Mouse (Mus musculus) fibroblast of lung, adult 2 months (primary cell): ENCODE results near the gene Atp9a.

Experiments
- DNase-seq: peaks from one replicate; pipeline ENCODE4 v3.0.0-alpha.2; 2011; ENCODE audit warnings: low read depth

The Atp9a gene

DNA sequence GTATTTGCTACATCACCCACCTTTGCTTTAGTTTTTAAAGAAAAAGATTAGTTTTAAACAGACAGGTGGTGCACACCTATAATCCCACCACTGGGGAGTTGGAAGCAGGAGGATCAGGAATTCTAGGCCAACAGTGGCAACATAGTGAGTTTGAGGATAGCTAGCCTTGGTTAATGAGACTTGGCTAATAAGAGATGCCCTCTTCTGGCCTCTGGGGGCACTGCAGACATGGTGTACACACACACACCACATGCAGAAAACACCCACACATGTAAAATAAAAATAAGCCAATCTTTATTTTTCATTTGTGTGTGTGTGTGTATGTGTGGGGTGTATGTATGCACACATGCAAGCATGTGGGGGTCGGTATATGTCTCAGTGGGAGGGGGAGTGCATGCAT is 3.4 kb downstream of the Atp9a start:
- DNase-seq: no peak

DNA sequence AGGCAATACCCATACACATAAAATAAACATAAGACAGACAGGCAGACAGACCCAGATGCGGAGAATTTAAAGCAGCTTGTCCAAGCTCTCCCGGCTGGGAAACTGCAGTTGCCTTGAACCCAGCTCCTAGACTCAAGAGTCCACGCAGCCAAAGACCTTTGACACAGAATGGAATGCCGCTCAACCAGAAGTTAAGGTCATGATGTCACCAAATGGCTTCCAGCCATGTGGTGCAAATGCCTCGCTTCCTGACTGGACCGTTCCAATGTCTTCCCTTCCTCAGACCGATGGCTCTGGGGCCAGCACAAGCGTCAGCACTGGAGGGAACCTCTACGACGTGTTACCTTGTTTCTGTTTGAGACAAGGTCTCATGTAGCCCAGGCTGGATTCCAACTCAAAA is 4.3 kb downstream of the Atp9a start:
- no peak for DNase-seq

DNA sequence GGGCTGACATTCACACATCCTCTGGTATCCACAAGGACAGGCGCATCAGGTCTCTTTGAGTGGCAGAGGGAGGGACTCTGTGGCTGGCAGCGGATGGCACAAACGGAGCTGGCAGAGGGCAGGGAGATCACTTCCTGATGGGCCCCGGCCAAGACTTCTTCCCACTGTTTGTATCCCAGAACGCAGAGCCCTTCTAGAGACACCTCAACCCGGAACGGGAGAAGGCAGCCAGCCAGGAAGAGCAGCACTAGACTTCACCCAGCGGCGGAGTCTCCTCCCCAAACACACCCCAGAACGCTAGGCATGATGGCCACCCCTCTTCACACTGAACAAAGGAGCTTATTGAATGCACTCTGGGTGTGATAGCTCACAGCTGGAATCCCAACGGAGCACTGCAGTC is 8.2 kb downstream of the Atp9a start:
- no peak for DNase-seq

DNA sequence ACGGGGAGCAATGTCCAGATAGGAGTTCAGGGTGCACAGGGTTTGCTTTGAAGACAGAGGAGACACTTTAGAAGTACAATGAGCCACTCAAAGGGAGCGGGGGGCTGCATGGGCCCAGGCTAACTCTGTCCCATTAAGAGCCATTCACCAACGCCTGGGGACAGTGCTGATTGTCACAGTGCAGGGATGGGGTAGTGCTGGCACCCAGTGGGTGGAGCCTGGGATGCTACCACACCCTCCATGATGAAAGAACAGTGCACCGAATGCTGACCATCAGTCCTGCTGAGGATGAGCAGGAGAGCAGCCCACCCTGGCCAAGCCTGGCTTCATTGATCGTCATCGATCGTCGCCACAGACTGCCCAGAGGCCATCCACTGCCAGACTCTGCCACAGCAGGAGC is 11.0 kb downstream of the Atp9a start:
- no peak for DNase-seq

DNA sequence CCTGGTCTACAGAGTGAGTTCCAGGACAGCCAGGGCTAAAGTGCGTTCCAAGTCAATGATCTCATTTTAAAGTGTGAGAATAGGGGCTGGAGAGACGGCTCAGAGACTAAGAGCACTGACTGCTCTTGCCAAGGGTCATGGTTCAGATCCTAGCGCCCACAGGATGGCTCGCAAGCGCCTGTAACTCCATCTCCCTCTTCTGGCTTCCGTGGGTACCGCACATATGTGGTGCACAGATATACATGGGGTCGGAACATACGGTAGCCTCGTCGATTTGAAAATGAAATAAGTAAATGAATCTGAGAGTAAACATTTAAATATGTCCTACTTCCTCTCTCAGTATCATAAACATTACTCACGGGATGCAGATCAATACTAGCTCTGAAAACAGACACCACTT is 12.5 kb downstream of the Atp9a start:
- no peak for DNase-seq

DNA sequence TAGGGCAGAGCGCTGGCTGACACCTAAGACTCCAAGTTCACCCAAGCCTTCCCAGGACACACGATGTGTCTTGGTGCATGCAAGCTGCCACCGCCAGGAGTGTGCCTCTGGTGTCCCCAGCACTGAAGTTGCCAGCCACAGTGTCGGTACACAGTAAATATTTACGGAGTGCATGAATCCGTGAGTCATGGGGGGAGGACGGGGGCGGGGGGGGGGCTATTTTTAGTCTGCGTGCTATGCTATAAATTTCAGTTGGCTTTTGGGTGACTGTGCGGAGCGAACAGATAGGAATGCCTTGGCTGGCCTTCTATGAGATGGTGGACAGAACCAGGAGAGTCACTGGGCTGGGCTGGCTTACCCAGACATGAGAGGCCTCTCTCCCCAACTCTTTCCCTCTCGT is 14.2 kb downstream of the Atp9a start:
- DNase-seq: no peak

DNA sequence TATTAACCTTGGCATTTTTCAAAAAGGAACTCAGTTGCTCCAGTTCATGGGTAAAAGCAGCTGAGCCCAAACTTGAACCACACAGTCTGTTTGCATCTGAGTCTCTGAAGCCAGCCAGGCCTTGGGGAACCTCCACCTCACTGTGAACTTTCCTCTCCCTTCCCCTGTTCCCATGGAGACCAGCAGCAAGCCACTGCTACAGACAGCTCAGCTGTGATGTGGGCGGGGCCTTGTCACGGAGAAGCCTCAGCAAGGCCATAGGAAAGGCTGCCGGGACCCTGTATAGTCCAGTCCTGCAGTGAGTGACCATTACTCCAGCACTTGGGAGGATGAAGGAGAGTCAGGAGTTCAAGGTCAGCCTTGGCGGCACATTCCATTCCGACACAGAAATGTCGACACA is 16.2 kb downstream of the Atp9a start:
- DNase-seq: no peak

DNA sequence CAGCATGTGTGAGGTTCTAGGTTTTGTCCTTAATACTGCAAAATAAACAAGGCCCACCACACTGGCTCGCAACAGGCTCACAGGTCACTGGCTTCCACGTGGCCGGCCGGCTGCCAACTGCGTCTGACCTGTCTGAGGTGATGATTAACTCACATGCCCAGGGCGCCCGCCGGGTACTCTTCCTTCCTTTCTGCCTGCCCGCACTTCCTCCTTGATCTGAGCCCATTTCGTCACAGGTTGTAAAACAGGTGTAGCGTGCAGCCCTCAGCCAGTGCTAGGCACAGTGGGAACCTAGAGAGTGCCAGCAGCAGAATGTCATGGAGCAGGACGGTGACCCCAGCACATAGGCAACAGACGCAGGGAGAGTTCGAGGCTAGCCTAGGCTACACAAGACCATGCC is 20.9 kb downstream of the Atp9a start:
- DNase-seq: no peak

DNA sequence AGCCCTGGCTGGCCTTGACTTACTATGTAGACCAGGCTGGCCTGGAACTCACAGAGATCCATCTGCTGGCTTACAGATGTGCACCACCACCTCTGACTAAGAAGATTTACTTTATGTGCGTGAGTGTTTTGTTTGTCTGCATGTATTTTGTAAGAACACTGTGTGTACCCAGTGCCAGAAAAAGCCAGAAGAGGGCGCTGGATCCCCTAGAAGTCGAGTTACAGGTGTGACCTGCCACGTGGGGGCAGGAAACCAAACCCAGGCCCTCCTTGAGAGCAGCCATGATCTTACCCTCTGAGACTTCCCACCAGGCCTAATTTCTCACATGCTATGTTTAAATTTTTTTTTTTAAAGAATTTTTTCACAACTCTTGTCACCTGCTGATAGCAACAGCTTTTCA is 22.5 kb downstream of the Atp9a start:
- DNase-seq: no peak

DNA sequence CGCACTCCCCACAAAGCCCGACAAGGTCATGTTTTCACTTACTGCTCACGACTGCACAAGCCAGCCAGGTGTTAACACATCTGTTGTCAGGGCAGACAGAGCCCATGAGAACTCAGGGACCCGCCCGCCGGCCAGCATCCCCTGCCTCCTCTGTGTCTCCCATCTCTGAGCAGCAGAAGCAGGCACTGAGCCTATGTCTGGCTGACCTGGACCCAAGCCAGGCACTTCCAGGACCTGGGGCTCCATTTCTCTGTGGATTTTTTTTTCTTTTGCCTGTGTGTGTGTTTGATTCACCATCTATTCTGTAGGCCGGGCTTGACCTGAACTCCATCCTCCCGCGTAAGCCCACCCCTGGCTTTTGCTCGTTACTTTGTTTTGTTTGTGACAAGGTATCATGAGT is 23.5 kb downstream of the Atp9a start:
- DNase-seq: no peak

DNA sequence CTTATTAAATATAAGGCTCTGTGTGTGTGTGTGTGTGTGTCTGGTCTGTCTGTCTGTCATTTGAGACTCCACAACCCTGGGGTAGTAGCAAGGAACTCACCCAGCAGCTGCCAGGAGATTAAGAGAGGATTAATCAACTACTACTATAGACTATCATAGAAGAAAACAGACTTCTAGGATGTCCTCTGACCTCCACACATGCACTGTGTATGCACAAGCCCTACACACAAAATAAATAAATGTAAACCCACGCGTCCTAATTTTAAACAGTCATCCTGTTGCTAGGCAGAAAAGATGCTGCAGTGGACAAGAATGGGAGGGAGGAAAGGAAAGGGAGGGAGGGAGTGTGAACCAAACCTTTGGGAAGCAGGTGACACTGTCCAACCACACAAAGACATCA is 23.9 kb downstream of the Atp9a start:
- DNase-seq: no peak

DNA sequence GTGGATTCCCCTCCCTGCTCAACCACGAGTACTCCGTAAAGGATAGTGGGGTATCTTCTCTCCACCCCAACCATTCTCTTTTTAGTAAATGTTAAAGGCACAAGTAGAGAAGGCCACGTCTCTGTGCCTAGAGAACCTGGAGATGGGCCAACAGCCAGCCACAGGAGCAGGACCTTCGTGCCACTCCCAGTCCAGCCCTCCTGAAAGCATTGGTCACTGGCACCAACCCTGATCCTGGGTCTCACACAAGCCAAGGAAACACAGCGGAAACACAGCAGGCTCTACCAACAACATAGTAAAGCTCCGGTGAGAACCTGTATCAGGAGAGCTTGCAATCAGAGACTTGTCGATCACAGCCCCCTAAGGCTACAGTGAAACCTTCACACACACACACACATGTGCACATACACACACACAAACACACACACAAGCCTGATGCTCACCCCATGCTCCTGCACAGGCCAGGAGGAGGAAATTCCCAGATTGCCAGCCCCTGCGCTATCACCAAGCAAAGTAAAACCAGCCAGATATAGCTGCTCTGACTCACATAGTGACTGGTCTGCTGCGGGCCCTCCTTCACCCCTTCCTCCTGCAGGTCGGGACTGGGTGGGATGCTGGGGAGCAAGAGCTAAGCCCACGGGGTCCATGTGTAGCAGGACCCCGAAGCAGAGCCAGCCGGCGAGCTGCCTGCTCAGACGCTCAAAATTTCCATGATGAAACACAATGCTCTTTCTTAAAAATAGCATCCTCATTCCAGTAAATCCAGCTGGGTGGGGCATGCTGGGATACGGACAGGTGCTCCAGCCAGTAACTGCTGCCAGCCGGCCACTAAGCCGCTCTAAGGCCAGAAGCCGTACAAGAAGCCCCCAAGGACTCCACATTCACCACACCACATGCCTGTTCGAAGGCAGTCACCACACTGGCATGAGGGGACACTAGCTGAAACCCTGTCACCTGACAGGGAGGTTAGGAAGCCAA is 29.7 kb downstream of the Atp9a start:
- no peak for DNase-seq

DNA sequence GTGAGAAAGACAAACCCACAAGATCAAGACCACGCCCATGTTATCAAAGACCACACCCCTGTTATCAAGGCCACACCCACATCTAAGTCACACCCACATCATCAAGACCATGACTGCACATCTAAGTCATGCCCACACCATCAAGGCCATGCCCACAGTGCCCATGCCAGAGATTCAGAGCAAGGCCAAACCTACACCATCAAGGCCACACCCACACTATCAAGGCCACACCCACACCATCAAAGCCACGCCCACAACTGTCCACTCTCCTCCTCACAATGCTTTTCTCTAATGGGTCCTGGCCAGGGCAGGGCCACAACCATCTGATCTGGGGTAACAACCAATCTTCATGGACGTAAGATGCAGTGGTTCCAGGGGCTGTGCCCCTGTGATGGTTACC is 31.2 kb downstream of the Atp9a start:
- DNase-seq: no peak

DNA sequence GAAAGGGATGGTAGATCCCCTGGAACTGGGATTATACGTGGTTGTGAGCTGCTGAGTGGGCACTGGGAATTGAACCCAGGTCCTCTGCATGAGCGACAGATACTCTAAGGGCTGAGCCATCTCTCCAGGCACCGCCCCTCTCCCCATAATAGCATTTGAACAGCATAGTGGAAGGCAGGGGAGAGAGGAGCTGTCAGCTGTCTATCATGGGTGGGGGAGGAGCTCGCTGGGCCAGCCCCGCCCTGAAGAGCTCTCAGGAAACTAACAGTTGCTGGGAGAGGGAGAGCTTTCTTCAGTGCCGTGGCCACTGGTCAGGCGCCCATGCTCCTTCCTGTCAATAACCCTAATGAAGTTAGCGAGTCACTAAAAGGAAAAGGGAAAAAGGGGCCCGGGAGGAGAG is 34.4 kb downstream of the Atp9a start:
- DNase-seq: no peak

DNA sequence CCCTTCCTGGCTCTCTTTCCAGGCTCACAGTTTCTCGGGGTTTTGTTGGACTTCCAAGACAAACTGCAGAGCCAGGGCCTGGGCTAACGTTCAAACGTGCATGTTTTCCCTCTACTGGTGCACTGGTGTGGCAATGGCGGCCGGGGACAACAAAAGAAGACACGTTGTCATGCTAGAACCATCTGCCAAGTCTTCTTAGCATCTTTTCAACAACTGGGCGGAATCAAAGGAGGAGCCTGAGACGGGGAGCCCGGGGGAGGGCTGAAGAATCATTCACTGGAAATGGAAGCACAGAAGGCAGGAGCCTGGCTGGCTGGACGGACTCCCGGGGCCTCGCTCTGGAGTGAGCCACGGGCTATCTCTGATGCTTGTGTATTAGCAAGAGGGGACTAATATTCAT is 39.9 kb downstream of the Atp9a start:
- no peak for DNase-seq

DNA sequence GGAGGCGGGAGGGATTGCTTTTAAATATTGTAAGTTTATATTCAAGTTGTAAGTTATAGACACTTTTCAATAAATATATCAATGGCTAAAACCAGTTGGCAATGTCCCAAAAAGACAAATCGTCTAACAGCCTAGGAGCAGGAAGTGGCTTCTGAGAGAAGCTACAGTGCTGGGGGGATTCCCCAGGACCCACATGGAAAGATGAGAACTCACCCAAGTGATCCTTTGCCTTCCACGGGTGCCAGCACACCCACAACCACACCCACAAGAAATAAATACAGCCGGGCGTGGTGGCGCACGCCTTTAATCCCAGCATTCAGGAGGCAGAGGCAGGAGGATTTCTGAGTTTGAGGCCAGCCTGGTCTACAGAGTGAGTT is 47.2 kb downstream of the Atp9a start:
- no peak for DNase-seq

DNA sequence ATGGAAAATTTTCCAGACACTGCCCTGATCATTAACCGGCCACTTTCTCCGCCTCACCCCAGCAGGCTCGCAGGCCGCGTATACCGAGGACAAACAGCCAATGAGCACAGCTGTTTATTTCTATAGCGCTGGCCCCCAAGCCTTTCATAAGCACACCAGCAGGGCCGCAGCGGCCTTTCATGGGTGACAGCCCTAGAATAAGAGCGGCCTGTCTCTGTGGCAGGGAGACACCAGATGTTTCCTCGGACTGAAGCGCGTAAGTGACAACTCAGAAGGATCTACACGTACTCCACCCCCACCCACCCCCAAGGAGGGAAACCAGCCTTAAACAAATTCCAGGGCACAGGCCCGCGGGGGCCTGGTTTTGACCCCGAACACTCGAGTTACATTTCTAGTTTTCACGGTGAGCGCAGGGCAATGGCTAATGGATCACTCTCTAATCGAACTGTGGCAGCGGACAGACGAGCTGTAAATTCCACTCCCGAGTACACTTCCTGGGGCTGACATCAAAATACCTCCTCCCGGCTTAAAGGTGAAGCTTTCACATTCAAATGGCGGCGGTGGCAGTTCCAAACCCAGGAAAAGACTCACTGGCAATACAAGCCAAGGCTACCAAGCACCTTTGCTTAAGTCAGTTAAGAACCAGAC is 47.7 kb downstream of the Atp9a start:
- no peak for DNase-seq

DNA sequence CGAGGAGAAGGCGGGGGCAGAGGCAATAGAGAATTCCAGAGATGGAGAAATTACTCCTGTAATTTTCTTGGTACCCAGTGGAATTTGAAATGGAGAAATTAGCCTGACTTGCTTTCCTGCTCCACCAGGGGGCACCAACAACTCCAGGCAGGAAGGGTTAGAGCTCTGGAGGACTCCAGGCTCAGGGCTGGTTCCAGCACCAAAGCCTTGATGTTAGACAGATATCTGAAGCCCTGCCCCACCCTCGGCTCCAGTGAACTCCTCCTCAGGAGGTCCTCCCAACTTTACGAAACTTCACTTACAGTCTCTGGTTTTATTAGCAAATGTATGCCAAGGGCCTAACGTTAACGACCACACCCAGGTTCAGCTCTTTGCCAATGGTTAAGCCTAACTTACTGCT is 50.4 kb downstream of the Atp9a start:
- DNase-seq: peak; percentile 14

DNA sequence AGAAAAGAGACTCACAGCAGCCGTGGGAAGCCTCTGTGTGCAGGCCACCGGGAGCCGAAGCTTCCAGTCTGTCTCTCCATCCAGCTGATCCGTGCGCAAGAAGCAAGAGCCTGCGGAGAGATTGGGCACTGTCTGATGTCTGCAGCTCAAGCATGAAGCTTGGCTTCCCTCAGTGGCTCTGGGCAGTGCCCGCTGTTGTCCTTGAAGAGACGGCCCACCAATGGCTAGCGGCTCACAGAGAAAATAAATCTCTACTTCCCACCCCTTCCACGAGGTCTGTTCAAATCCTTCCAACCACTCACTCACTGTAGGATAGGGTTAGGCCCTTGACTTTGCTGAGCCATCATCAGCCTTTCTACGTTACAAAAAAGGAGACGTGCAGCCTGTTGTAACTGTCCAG is 54.9 kb downstream of the Atp9a start:
- DNase-seq: no peak

DNA sequence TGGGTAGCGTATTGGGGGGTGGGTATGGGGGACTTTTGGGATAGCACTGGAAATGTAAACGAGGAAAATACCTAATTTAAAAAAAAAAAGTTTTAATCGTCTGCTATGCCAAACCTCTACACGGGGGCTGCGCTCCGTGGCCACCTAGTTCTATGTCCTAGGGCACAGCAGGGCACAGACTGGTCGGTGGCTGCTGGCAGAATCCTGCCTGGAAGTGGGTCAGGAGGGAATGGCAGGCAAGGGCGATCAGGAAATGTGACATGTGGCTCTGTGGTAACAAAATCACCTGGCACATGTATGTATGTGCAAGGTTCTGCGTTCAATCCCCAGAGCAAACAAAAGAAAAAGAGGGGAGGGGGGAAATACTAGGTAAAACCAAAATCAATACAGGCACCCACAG is 56.3 kb downstream of the Atp9a start:
- DNase-seq: no peak

DNA sequence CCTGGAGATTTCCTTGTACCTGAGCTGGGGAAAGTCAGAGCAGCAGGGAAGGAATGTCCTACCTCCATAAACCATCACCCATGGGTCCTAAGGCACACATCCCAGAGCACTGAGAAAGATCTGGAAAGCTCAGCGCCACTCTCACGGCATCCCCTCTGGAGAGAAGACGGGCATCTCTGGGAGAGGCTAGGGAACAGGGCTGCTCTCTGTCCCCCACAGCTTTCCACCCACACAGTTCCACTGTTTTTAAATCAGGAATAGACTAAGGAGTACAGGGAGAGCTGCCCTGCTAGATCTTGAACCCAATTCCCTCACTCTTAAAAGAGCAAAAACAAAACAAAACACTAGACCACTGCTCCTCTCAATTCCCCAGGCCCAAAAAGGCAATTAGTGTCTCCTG is 57.5 kb downstream of the Atp9a start:
- no peak for DNase-seq

DNA sequence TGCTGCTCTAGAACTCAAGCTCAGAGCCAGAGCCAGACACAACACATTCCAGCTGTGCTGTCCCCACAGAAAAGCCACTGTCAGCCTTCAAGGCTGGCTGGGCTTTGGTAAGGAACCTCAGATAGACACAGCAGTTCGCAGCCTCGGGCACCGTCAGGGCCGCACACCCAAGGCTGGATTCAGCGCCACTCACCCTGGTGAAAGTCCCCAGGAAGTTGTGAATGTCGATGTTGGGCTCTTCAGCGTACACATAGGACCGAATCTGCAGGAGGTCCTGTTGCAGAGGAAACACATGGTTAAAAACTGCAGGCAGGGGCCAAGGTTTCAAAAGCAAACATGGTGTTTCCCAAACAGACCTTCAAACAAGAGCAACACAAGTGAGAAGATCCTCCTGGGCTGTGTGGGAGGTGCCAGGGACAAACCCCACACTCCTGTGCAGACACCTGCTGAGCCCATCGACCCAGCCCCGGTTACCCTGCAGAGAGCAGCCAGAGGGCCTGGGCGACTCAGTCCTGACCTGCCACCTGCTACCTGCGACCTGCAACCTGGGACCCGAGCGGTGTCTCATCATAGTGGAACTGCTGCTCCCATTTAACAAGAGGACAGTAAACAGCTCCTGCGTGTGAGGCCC is 58.6 kb downstream of the Atp9a start:
- DNase-seq: no peak

DNA sequence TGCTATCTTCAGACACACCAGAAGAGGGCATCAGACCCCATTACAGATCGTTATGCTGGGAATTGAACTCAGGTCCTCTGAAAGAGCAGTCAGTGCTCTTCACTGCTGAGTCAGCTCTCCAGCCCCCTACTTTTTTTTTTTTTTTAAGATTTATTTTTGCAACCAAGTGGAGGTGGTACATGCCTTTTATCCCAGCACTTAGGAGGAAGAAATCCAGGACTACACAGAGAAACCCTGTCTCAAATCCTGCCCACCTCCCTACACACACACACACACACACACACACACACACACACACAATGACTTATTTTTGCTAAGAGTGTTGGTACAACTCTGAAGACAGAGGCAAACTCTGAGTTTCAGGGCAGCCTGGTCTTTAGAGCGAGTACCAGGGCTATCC is 59.5 kb downstream of the Atp9a start:
- no peak for DNase-seq
